Mouse (Mus musculus) forebrain, embryonic 14.5 days (tissue): ENCODE data around the gene Sash1. TPM values are rescaled to one million over a fixed set of nuclear protein-coding genes. Genes with fewer than 3 reads are reported as not detected.
"Not testable (repeated sequence)": the region's sequence is repeated elsewhere in the genome, so short reads cannot be mapped to it uniquely, and the experiment has no call there.

Experiments
- ATAC-seq: fragments of 200-750 bp; cut with Nextera tagmentation; 2 replicates; pipeline ENCODE4 v1.8.0; 2017; ENCODE audit warnings: mild to moderate bottlenecking, moderate library complexity
- DNase-seq: peaks from one replicate; pipeline ENCODE4 v3.0.0-alpha.2; 2015; ENCODE audit warnings: low spot score
- H3K27ac ChIP-seq: fragments of 300-500 bp; sonication (generic); 2 replicates; pipeline ENCODE4 v1.5.1; 2014; ENCODE audit warnings: low read depth, mild to moderate bottlenecking, control low read depth, low read length, moderate library complexity
- H3K27me3 ChIP-seq: fragments of 300-500 bp; sonication (generic); replicated peaks from 2 replicates; pipeline ENCODE4 v1.6.1; 2014; ENCODE audit warnings: low read length, control low read depth, mixed read lengths; ENCODE audit not compliant: control insufficient read depth, insufficient read depth
- H3K36me3 ChIP-seq: fragments of 300-500 bp; sonication (generic); 2 replicates; pipeline ENCODE4 v1.6.1; 2014; ENCODE audit warnings: low read length, control low read depth; ENCODE audit not compliant: control insufficient read depth, insufficient read depth
- H3K4me1 ChIP-seq: fragments of 300-500 bp; sonication (generic); 2 replicates; pipeline ENCODE4 v1.6.1; 2014; ENCODE audit warnings: antibody characterized with exemption, low read length, control low read depth; ENCODE audit not compliant: control insufficient read depth, insufficient read depth
- H3K4me2 ChIP-seq: fragments of 300-500 bp; sonication (generic); 2 replicates; pipeline ENCODE4 v1.6.1; 2014; ENCODE audit warnings: mild to moderate bottlenecking, control low read depth, low read length
- H3K4me3 ChIP-seq: fragments of 300-500 bp; sonication (generic); 2 replicates; pipeline ENCODE4 v1.5.1; 2014; ENCODE audit warnings: low read depth, low read length, control low read depth
- H3K9ac ChIP-seq: fragments of 300-500 bp; sonication (generic); 2 replicates; pipeline ENCODE4 v1.6.1; 2014; ENCODE audit warnings: mild to moderate bottlenecking, low read length, control low read depth, moderate library complexity
- H3K9me3 ChIP-seq: fragments of 300-500 bp; sonication (generic); replicated peaks from 2 replicates; pipeline ENCODE4 v1.6.1; 2016; ENCODE audit warnings: low read length, control low read depth, mixed read lengths; ENCODE audit not compliant: control insufficient read depth
- WGBS: fragments of 180-500 bp; shearing (Covaris S2); extraction: QIAGEN DNeasy Blood & Tissue Kit; methylation state at CpG from one replicate; pipeline ENCODE4 v1.1.7; 2014; 5-methylcytosine and 5-hydroxymethylcytosine counted together
- polyA plus RNA-seq: library from polyadenylated mRNA; unstranded; fragments of >200 nt; fragmentation: Nextera tagmentation; extraction: Ambion mirVana; gene quantifications from 2 replicates; pipeline ENCODE4 v1.2.1, GENCODE M21; 2014

Sash1 gene
- polyA plus RNA-seq, 1 experiment from 2014 or later = 1.9 TPM

- ATAC-seq = no peak
- H3K27ac ChIP-seq = no peak overlapping the region
- H3K4me3 ChIP-seq = no peak overlapping the region
- peaks cover 22% of the 10 kb centered on the region; the same call in 1 of the 2 replicates for H3K36me3 ChIP-seq
- no peaks in the 10 kb centered on the region for H3K4me1 ChIP-seq
- WGBS = 93% methylated on average over 34 of the region's 34 CpGs
- no peaks in the 10 kb centered on the region for H3K9me3 ChIP-seq
- no peak for DNase-seq
- H3K27me3 ChIP-seq = no peaks in the 10 kb centered on the region
- no peak overlapping the region for H3K9ac ChIP-seq
- H3K4me2 ChIP-seq = no peak overlapping the region
Observed at GRCm38 (mm10) chr10:8729387-8730337, 156.2 kb downstream of the Sash1 start.

- Histone ChIP-seq H3K4me3 (no peak overlapping the region), H3K27me3 (no peaks in the 10 kb centered on the region), H3K9ac (no peak overlapping the region), H3K36me3 (no peaks in the 10 kb centered on the region), H3K4me2 (no peak overlapping the region), H3K4me1 (no peaks in the 10 kb centered on the region), H3K9me3 (no peaks in the 10 kb centered on the region), H3K27ac (no peak overlapping the region)
- DNase-seq = no peak
- 45% methylated on average over 13 of the region's 13 CpGs for WGBS
- ATAC-seq = no peak
Observed at GRCm38 (mm10) chr10:8719345-8719744, 166.5 kb downstream of the Sash1 start.

GRCm38 (mm10) chr10:8718831-8719230 lies 167.0 kb downstream of the Sash1 start:
- DNase-seq = no peak
- Histone ChIP-seq H3K27me3 (no peaks in the 10 kb centered on the region), H3K27ac (no peak overlapping the region), H3K4me2 (no peak overlapping the region), H3K36me3 (no peaks in the 10 kb centered on the region), H3K9me3 (no peaks in the 10 kb centered on the region), H3K4me1 (no peaks in the 10 kb centered on the region), H3K9ac (no peak overlapping the region), H3K4me3 (no peak overlapping the region)
- 86% methylated on average over 7 of the region's 7 CpGs for WGBS
- ATAC-seq = no peak

GRCm38 (mm10) chr10:8717171-8717570 lies 168.7 kb downstream of the Sash1 start:
- Histone ChIP-seq H3K4me3 (no peak overlapping the region), H3K4me1 (no peaks in the 10 kb centered on the region), H3K4me2 (no peak overlapping the region), H3K9ac (no peak overlapping the region), H3K9me3 (no peaks in the 10 kb centered on the region), H3K27me3 (no peaks in the 10 kb centered on the region), H3K27ac (no peak overlapping the region), H3K36me3 (no peaks in the 10 kb centered on the region)
- no peak for DNase-seq
- WGBS = 75% methylated on average over 5 of the region's 5 CpGs
- no peak for ATAC-seq

DNA sequence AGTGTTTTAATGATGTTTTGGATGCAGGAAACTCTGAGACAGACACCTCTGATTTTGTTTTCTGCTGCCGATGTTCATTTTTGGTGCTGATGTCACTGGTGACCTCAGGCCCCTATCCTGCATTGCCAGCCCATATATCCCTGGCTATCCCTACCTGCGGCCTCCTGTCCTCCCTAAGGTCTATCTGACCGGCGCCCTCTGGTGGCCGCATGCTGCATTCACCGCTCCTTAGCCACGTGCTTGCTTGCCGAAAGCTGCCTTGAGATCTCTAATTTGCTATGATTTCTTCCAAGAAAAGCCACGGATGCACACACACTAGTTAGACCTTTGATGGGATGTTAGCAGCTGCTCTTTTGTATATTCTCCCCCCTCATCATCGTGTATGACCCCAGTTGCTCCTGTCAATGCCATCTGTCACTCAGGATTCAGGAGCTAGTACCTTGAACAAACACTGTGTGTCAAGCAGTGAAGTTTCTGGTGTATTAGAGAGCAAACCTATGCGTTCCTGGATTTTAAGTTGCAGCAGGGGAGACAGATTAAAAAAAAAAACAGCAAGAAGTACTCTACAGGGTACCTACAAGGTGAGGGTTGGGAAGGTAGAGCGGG lies 170.1 kb downstream of the Sash1 start:
- DNase-seq (peak; percentile 81), ATAC-seq (peak; percentile 86)
- Histone ChIP-seq H3K36me3 (no peaks in the 10 kb centered on the region), H3K9me3 (no peaks in the 10 kb centered on the region), H3K27ac (no peak overlapping the region), H3K27me3 (no peaks in the 10 kb centered on the region), H3K4me3 (no peak overlapping the region), H3K4me2 (no peak overlapping the region), H3K9ac (no peak overlapping the region), H3K4me1 (no peaks in the 10 kb centered on the region)
- WGBS = 19% methylated on average over 12 of the region's 12 CpGs

GRCm38 (mm10) chr10:8696636-8697035 lies 189.2 kb downstream of the Sash1 start:
- H3K4me1 ChIP-seq, H3K4me3 ChIP-seq, H3K36me3 ChIP-seq, H3K27me3 ChIP-seq, ATAC-seq, H3K9ac ChIP-seq, H3K27ac ChIP-seq, DNase-seq, H3K9me3 ChIP-seq, H3K4me2 ChIP-seq: not testable (repeated sequence)
- WGBS = 86% methylated on average over 1 of the region's 1 CpGs

GRCm38 (mm10) chr10:8693996-8694500 lies 191.8 kb downstream of the Sash1 start:
- Histone ChIP-seq H3K9ac (no peak overlapping the region), H3K36me3 (no peaks in the 10 kb centered on the region), H3K27ac (no peak overlapping the region), H3K4me2 (no peak overlapping the region), H3K27me3 (no peaks in the 10 kb centered on the region), H3K4me1 (no peaks in the 10 kb centered on the region), H3K4me3 (no peak overlapping the region), H3K9me3 (no peaks in the 10 kb centered on the region)
- ATAC-seq (no peak), DNase-seq (no peak)
- WGBS = 88% methylated on average over 7 of the region's 7 CpGs

DNA sequence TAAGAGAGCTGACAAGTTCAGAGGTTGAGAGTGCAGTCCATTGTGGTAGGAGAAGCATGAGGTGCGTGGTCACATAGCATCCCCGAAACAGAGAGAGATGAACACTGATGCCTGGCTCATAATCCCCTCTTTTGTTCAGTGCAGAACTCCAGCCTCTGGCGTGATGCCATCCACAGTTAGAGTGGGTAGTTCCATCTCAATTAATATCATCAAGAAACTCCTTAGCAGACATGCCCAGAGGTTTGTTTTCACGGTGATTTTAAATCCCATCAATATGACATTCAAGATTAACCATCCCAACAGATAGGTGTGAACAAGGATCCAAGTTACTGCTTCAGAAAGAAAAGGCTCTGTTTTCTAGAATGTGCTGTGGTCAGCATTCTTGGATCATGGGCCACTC lies 192.3 kb downstream of the Sash1 start:
- H3K4me3 ChIP-seq = no peak overlapping the region
- H3K9me3 ChIP-seq = no peaks in the 10 kb centered on the region
- no peak for ATAC-seq
- H3K9ac ChIP-seq = no peak overlapping the region
- no peaks in the 10 kb centered on the region for H3K27me3 ChIP-seq
- no peak overlapping the region for H3K27ac ChIP-seq
- H3K4me2 ChIP-seq = no peak overlapping the region
- 79% methylated on average over 4 of the region's 4 CpGs for WGBS
- no peaks in the 10 kb centered on the region for H3K4me1 ChIP-seq
- no peak for DNase-seq
- H3K36me3 ChIP-seq = no peaks in the 10 kb centered on the region

DNA sequence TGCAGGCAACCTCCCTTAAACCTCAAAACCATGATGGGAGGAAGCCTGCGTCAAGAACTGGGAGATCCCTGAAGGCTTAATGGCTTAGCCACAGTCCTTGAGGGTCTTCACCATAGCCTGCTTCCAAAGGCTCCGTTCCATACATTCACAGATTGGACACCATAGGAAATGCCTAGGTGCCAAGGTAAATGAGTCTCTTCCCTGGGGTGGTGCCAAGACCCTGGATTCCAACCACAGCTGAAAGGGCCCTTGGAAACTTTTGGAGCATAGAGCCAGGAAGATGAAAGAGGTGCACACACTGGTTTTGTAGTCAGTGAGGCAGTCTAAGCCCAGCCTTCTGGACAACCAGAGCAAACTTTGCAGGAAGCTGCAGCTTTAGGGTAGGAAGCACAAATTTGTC lies 193.3 kb downstream of the Sash1 start:
- H3K36me3 ChIP-seq = no peaks in the 10 kb centered on the region
- no peaks in the 10 kb centered on the region for H3K27me3 ChIP-seq
- no peak overlapping the region for H3K4me3 ChIP-seq
- ATAC-seq (no peak), DNase-seq (no peak)
- no peaks in the 10 kb centered on the region for H3K4me1 ChIP-seq
- no peaks in the 10 kb centered on the region for H3K9me3 ChIP-seq
- no peak overlapping the region for H3K4me2 ChIP-seq
- H3K27ac ChIP-seq = no peak overlapping the region
- no peak overlapping the region for H3K9ac ChIP-seq
- 92% methylated on average over 2 of the region's 2 CpGs for whole genome bisulfite sequencing
